Mouse (Mus musculus) ES-Bruce4 (cell line): ENCODE data around the gene Vps37b.

Source experiments
- CTCF ChIP-seq: IDR thresholded peaks from one replicate; pipeline ENCODE4 v1.8.1; 2011; ENCODE audit warnings: low read depth, low read length
- POLR2A ChIP-seq: IDR thresholded peaks from one replicate; pipeline ENCODE4 v1.8.1; 2011; ENCODE audit warnings: low read length; ENCODE audit not compliant: insufficient read depth

DNA sequence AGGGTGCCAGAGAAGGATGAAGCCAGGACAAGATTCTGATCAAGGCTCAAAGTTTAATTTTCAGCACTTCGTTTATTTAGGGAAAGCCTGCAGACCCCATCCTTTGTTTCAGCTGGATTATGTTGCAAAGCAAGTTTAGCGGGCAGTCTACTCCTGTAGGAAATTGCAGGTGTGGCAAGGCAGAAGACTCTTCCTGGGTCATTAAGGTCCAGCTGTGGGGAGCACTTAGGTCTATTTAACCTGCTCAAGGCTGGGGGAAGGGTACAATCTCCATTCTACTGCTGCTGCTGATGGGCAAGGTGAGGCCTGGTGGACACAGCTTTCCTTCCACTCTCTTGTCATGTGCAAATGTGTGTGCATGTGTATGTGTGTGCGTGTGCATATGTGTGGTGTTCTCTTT, 73.1 kb downstream of the Vps37b start:
- no peak for TF ChIP-seq CTCF
- TF ChIP-seq POLR2A, result no peak
